Mouse (Mus musculus) hindbrain, embryonic 10.5 days (tissue): ENCODE measurements around the gene Ifnl2. TPM values are rescaled to one million over a fixed set of nuclear protein-coding genes. Genes with fewer than 3 reads are reported as not detected.
A peak's percentile ranks its signal among the peaks of the same experiment; 100 is the strongest.
"Not testable (repeated sequence)": the region's sequence is repeated elsewhere in the genome, so short reads cannot be mapped to it uniquely, and the experiment has no call there.

Source experiments
- DNase-seq: peaks from one replicate; pipeline ENCODE4 v3.0.0-alpha.2; 2017; ENCODE audit warnings: low spot score
- H3K27ac ChIP-seq: fragments of 300-500 bp; sonication (generic); 2 replicates; pipeline ENCODE4 v1.5.1; 2016; ENCODE audit warnings: mild to moderate bottlenecking, moderate library complexity
- H3K27me3 ChIP-seq: fragments of 300-500 bp; sonication (generic); 2 replicates; pipeline ENCODE4 v1.6.1; 2016; ENCODE audit warnings: mild to moderate bottlenecking; ENCODE audit not compliant: poor library complexity, insufficient read depth, severe bottlenecking
- H3K36me3 ChIP-seq: fragments of 300-500 bp; sonication (generic); 2 replicates; pipeline ENCODE4 v1.6.1; 2016; ENCODE audit warnings: mild to moderate bottlenecking, moderate library complexity
- H3K4me1 ChIP-seq: fragments of 300-500 bp; sonication (generic); replicated peaks from 2 replicates; pipeline ENCODE4 v1.6.1; 2016; ENCODE audit warnings: mild to moderate bottlenecking
- H3K4me3 ChIP-seq: fragments of 300-500 bp; sonication (generic); 2 replicates; pipeline ENCODE4 v1.5.1; 2016; ENCODE audit warnings: mild to moderate bottlenecking, moderate library complexity
- H3K9me3 ChIP-seq: fragments of 300-500 bp; sonication (generic); 2 replicates; pipeline ENCODE4 v1.6.1; 2016; ENCODE audit warnings: mild to moderate bottlenecking, moderate library complexity
- WGBS: fragments of 180-500 bp; shearing (Covaris S2); methylation state at CpG from one replicate; pipeline ENCODE4 v1.1.7; 2016; 5-methylcytosine and 5-hydroxymethylcytosine counted together
- polyA plus RNA-seq: library from polyadenylated mRNA; unstranded; fragments of >200 nt; fragmentation: Nextera tagmentation; extraction: Ambion mirVana; gene quantifications from 2 replicates; pipeline ENCODE4 v1.2.1, GENCODE M21; 2016

Ifnl2 gene
- polyA plus RNA-seq, 1 experiment from 2014 or later, result not detected

DNA sequence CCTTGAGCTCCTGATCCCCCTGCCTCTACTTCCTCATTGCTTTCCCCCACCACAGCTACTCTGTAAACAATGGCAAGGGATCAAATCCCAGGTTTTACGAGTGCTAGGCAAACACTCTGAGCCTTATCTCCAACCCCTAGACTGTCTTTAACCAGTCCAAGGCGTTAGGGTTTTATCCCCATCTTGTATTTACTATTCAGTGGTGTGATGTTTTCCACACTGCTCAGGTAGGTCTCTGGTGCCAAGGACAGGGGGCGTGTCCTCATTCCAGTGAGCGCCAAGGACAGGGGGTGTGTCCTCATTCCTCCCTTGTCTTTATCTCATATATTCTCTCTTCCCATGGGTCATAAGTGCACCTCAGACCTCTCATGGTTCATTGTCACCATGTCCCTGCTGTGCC is 30.3 kb upstream of the Ifnl2 start, which contains the start of gene Sycn:
TSS of gene Sycn (plus strand) at position 360 of the 400 bp plus-strand sequence.
- Histone ChIP-seq H3K27me3 (peaks cover 23% of the 10 kb centered on the region), H3K4me1 (peaks cover 22% of the 10 kb centered on the region), H3K27ac (no peak within 1 kb of the TSS), H3K4me3 (no peak within 1 kb of the TSS), H3K36me3 (no peaks in the 10 kb centered on the region), H3K9me3 (no peaks in the 10 kb centered on the region)
- DNase-seq, result no peak
- WGBS, result 81% methylated on average over 4 of the region's 4 CpGs

GRCm38 (mm10) chr7:28538886-28539285 is 28.6 kb upstream of the Ifnl2 start:
- H3K27me3 ChIP-seq, H3K4me3 ChIP-seq, DNase-seq, H3K36me3 ChIP-seq, H3K9me3 ChIP-seq, H3K27ac ChIP-seq, H3K4me1 ChIP-seq: not testable (repeated sequence)
- 90% methylated on average over 6 of the region's 6 CpGs for WGBS

DNA sequence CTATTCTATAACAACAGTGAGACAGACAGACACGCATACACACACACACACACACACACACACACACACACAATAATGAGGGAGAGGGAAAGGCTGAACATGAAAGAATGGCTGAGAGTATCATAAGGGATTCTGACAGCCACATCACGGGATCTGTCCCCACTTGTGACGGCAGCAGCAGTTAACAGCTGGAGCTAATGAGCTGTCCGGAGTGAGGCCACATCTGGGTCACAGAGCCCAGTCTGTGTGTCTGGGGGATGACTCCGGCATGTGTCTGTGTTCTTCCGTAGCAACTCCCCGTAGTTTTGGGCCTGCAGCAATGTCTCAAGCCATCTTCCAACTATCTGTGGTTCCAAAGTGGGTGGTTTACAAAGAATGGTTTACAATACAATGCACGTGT is 21.8 kb upstream of the Ifnl2 start:
- WGBS, result 74% methylated on average over 8 of the region's 8 CpGs
- Histone ChIP-seq H3K9me3 (no peaks in the 10 kb centered on the region), H3K36me3 (no peaks in the 10 kb centered on the region), H3K27ac (no peak overlapping the region), H3K4me3 (no peak overlapping the region), H3K27me3 (0 out of 2 replicates have a peak, but pooled peaks cover 6% of the 10 kb centered on the region), H3K4me1 (peaks cover 9% of the 10 kb centered on the region; the same call in 1 of the 2 replicates)
- no peak for DNase-seq

- 7% methylated on average over 19 of the region's 19 CpGs for WGBS
- H3K27ac ChIP-seq, result no peak overlapping the region
- DNase-seq, result peak; percentile 76
- H3K4me3 ChIP-seq, result no peak overlapping the region
- 0 out of 2 replicates have a peak, but pooled peaks cover 6% of the 10 kb centered on the region for H3K27me3 ChIP-seq
- H3K9me3 ChIP-seq, result no peaks in the 10 kb centered on the region
- H3K4me1 ChIP-seq, result peaks cover 9% of the 10 kb centered on the region; the same call in 1 of the 2 replicates
- H3K36me3 ChIP-seq, result no peaks in the 10 kb centered on the region
Measured at GRCm38 (mm10) chr7:28527922-28528719, 17.9 kb upstream of the Ifnl2 start.

DNA sequence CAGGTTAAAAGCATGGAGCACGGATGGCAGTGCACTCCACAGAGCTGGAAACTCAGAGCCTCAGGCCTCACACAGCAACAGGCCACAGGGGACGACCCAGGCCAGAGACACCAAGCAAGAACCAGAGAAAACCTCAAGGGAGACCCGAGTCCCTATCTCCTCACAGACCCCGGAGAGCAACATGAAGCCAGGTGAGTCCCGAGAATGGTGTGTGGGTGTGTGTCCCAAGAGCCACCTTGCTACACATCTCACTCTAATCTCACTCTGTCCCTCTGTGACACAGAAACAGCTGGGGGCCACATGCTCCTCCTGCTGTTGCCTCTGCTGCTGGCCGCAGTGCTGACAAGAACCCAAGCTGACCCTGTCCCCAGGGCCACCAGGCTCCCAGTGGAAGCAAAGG is 12.3 kb upstream of the Ifnl2 start, which contains the start of gene Ifnl3:
TSS of gene Ifnl3 (plus strand) at position 301 of the 400 bp plus-strand sequence.
- WGBS, result 74% methylated on average over 5 of the region's 6 CpGs

DNA sequence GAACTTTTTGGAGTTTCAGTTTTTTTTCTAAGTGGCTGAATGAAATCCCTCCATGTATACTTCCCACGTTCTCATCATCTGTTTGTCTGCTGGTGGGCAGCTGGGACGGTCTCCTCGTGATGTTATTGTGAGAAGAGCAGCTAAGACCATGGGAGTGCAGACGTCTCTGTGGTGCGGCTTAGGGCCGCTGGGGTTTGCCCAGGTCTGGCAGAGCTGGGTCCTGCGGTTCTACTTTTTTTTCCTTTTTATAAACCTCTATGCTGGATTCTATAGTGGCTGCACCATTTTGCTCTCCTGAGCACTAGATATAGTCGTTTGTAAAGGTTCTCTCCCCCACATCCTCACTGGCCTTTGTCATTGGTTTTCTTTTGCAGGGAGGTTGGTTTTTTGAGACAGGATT is 1.2 kb upstream of the Ifnl2 start:
- Histone ChIP-seq H3K4me1 (no peaks in the 10 kb centered on the region), H3K36me3 (no peaks in the 10 kb centered on the region), H3K27ac (no peak overlapping the region), H3K9me3 (peaks cover 3% of the 10 kb centered on the region; the same call in 1 of the 2 replicates), H3K27me3 (no peaks in the 10 kb centered on the region), H3K4me3 (no peak overlapping the region)
- no peak for DNase-seq
- WGBS, result 77% methylated on average over 8 of the region's 8 CpGs

More for the DNA sequence above, 12.3 kb upstream of the Ifnl2 start, which contains the start of gene Ifnl3:
- H3K9me3 ChIP-seq, H3K4me3 ChIP-seq, H3K27ac ChIP-seq, H3K27me3 ChIP-seq, DNase-seq, H3K4me1 ChIP-seq, H3K36me3 ChIP-seq: not testable (repeated sequence)

DNA sequence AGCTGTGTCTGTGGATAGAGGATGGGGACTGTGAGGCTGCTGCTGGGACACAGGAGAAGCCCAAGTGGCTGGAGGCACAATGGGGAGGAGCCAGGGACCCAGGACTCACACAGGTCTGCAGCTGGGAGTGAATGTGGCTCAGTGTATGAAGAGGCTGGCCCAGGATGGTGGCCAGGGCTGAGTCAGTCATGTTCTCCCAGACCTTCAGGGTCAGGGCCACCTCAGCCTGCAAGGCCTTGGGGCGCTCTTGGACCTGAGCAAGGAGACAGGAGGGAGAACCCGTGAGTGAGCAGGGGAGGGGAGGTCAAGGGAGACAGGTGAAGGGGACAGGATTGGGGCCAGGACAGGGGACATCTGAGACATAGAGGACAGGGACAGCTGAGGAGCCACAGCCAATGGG is 1.1 kb downstream of the Ifnl2 start:
- 92% methylated on average over 2 of the region's 2 CpGs for WGBS

GRCm38 (mm10) chr7:28505585-28505984 is 4.7 kb downstream of the Ifnl2 start:
- Histone ChIP-seq H3K4me3 (no peak overlapping the region), H3K27me3 (no peaks in the 10 kb centered on the region), H3K9me3 (peaks cover 7% of the 10 kb centered on the region; the same call in 1 of the 2 replicates), H3K4me1 (no peaks in the 10 kb centered on the region), H3K36me3 (no peaks in the 10 kb centered on the region), H3K27ac (no peak overlapping the region)
- peak; percentile 18 for DNase-seq
- WGBS, result 12% methylated on average over 5 of the region's 5 CpGs

More for the DNA sequence above, 1.1 kb downstream of the Ifnl2 start:
- not testable (repeated sequence) for H3K4me1 ChIP-seq, H3K36me3 ChIP-seq, H3K4me3 ChIP-seq, H3K27me3 ChIP-seq, DNase-seq, H3K27ac ChIP-seq, H3K9me3 ChIP-seq

GRCm38 (mm10) chr7:28495426-28495825 is 14.8 kb downstream of the Ifnl2 start:
- H3K27me3 ChIP-seq, result no peaks in the 10 kb centered on the region
- DNase-seq, result no peak
- H3K9me3 ChIP-seq, result 0 out of 2 replicates have a peak, but pooled peaks cover 2% of the 10 kb centered on the region
- H3K4me3 ChIP-seq, result no peak overlapping the region
- peaks cover 5% of the 10 kb centered on the region; the same call in 1 of the 2 replicates for H3K4me1 ChIP-seq
- no peak overlapping the region for H3K27ac ChIP-seq
- 86% methylated on average over 11 of the region's 11 CpGs for WGBS
- no peaks in the 10 kb centered on the region for H3K36me3 ChIP-seq

DNA sequence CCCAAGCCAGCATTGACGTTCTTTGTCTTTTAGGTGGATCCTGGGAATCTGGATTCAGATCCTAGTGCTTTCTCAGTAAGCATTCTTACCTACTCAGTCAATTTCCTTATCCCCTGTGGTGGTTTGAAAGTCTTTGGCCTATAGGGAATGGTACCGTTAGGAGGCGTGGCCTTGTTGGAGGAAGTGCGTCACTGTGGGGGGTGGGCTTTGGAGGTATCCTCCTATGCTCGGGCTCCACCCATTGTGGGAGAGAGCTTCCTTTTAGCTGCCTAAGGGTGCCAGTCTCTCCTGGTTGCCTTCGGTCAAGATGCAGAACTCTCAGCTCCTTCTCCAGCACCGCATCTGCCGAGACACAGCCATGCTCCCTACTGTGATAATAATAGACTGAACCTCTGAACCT is 17.9 kb downstream of the Ifnl2 start:
- Histone ChIP-seq H3K4me3 (no peak overlapping the region), H3K36me3 (no peaks in the 10 kb centered on the region), H3K4me1 (peaks cover 14% of the 10 kb centered on the region), H3K27me3 (peaks cover 20% of the 10 kb centered on the region), H3K27ac (no peak overlapping the region), H3K9me3 (no peaks in the 10 kb centered on the region)
- DNase-seq, result no peak
- 89% methylated on average over 8 of the region's 8 CpGs for WGBS

DNA sequence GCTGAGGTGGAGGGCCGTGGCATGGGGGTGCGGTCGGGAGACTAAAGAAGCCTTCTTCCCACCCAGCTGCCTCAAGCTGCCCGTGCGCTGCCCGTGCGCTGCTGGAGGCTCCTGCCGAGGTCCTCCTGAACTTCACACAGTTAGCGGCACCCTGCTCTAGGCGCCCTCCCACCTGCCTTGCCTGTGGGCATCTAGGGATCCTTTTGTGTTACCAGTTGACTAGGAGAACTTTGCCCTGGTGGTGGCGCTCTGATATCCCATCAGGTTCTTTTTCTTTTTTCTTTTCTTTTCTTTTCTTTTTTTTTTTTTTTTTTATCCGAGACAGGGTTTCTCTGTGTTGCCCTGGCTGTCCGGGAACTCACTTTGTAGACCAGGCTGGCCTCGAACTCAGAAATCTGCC is 19.4 kb downstream of the Ifnl2 start:
- Histone ChIP-seq H3K27me3 (peaks cover 32% of the 10 kb centered on the region), H3K9me3 (no peaks in the 10 kb centered on the region), H3K4me3 (peak overlapping the region; percentile 24; the same call in 1 of the 2 replicates), H3K36me3 (no peaks in the 10 kb centered on the region), H3K4me1 (peaks cover 14% of the 10 kb centered on the region), H3K27ac (peak overlapping the region; percentile 53; the same call in 1 of the 2 replicates)
- DNase-seq, result no peak
- WGBS, result 37% methylated on average over 14 of the region's 14 CpGs

GRCm38 (mm10) chr7:28490410-28490809 is 19.8 kb downstream of the Ifnl2 start:
- WGBS, result 3% methylated on average over 10 of the region's 10 CpGs

DNA sequence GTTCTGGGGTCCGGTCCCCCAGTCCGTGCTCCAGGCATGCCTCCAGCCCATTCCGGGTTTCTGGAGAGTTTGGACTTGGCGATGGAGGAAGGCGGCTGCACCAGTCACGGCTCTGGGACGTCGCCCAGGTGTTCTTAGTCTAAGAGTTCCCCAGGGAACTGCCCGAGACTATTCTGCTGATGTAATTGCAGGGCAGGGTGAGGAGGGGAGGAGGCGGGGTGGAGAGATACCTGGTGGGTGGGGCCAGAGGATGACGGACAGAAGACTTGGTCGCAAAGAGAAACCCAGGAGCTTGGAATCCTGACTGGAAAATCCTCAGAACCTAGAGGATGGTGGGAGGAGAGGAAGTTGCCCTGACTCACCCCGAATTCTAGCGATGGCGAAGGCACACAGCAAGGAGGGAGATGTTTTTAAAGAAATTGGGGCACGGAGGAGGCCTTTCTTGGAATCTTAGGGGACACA is 22.2 kb downstream of the Ifnl2 start:
- DNase-seq, result no peak
- H3K4me3 ChIP-seq, result peak overlapping the region; percentile 36
- no peaks in the 10 kb centered on the region for H3K36me3 ChIP-seq
- peaks cover 35% of the 10 kb centered on the region for H3K27me3 ChIP-seq
- H3K4me1 ChIP-seq, result peaks cover 14% of the 10 kb centered on the region
- WGBS, result 7% methylated on average over 16 of the region's 16 CpGs
- no peak overlapping the region for H3K27ac ChIP-seq
- no peaks in the 10 kb centered on the region for H3K9me3 ChIP-seq

More at GRCm38 (mm10) chr7:28490410-28490809, 19.8 kb downstream of the Ifnl2 start:
- no peaks in the 10 kb centered on the region for H3K36me3 ChIP-seq
- peak; percentile 63 for DNase-seq
- H3K9me3 ChIP-seq, result no peaks in the 10 kb centered on the region
- peaks cover 14% of the 10 kb centered on the region for H3K4me1 ChIP-seq
- peak overlapping the region; percentile 53; the same call in 1 of the 2 replicates for H3K27ac ChIP-seq
- peaks cover 32% of the 10 kb centered on the region for H3K27me3 ChIP-seq
- H3K4me3 ChIP-seq, result peak overlapping the region; percentile 24; the same call in 1 of the 2 replicates
